Mouse (Mus musculus) neural tube, embryonic 14.5 days (tissue): ENCODE measurements around the gene Dusp1. TPM values are rescaled to one million over a fixed set of nuclear protein-coding genes. Genes with fewer than 3 reads are reported as not detected.

Source experiments
- ATAC-seq: fragments of 200-750 bp; cut with Nextera tagmentation; 2 replicates; pipeline ENCODE4 v1.8.0; 2017; ENCODE audit warnings: low read depth, mild to moderate bottlenecking, moderate TSS enrichment, moderate library complexity
- H3K27ac ChIP-seq: fragments of 300-500 bp; sonication (generic); 2 replicates; pipeline ENCODE4 v1.5.1; 2014; ENCODE audit warnings: low read depth, mild to moderate bottlenecking, control low read depth, low read length, moderate library complexity, mixed read lengths
- H3K27me3 ChIP-seq: fragments of 300-500 bp; sonication (generic); 2 replicates; pipeline ENCODE4 v1.6.1; 2014; ENCODE audit warnings: low read length; ENCODE audit not compliant: control insufficient read depth, insufficient read depth
- H3K36me3 ChIP-seq: fragments of 300-500 bp; sonication (generic); 2 replicates; pipeline ENCODE4 v1.6.1; 2014; ENCODE audit warnings: low read length, mixed read lengths; ENCODE audit not compliant: control insufficient read depth, insufficient read depth
- H3K4me1 ChIP-seq: fragments of 300-500 bp; sonication (generic); 2 replicates; pipeline ENCODE4 v1.6.1; 2014; ENCODE audit warnings: low read length; ENCODE audit not compliant: control insufficient read depth, insufficient read depth
- H3K4me2 ChIP-seq: fragments of 300-500 bp; sonication (generic); 2 replicates; pipeline ENCODE4 v1.6.1; 2014; ENCODE audit warnings: mild to moderate bottlenecking, low read depth, low read length, control low read depth
- H3K4me3 ChIP-seq: fragments of 300-500 bp; sonication (generic); 2 replicates; pipeline ENCODE4 v1.5.1; 2014; ENCODE audit warnings: low read depth, low read length, control low read depth, mixed read lengths
- H3K9ac ChIP-seq: fragments of 300-500 bp; sonication (generic); replicated peaks from 2 replicates; pipeline ENCODE4 v1.6.1; 2014; ENCODE audit warnings: low read depth, mild to moderate bottlenecking, control low read depth, low read length, mixed read lengths
- H3K9me3 ChIP-seq: fragments of 300-500 bp; sonication (generic); 2 replicates; pipeline ENCODE4 v1.6.1; 2016; ENCODE audit warnings: low read length; ENCODE audit not compliant: control insufficient read depth
- WGBS: fragments of 180-500 bp; shearing (Covaris S2); extraction: QIAGEN DNeasy Blood & Tissue Kit; methylation state at CpG from one replicate; pipeline ENCODE4 v1.1.7; 2014; 5-methylcytosine and 5-hydroxymethylcytosine counted together
- polyA plus RNA-seq: library from polyadenylated mRNA; unstranded; fragments of >200 nt; fragmentation: Nextera tagmentation; extraction: Ambion mirVana; gene quantifications from 2 replicates; pipeline ENCODE4 v1.2.1, GENCODE M21; 2014

The Dusp1 gene
- polyA plus RNA-seq, 1 experiment from 2014 or later, result 27.2 TPM

DNA sequence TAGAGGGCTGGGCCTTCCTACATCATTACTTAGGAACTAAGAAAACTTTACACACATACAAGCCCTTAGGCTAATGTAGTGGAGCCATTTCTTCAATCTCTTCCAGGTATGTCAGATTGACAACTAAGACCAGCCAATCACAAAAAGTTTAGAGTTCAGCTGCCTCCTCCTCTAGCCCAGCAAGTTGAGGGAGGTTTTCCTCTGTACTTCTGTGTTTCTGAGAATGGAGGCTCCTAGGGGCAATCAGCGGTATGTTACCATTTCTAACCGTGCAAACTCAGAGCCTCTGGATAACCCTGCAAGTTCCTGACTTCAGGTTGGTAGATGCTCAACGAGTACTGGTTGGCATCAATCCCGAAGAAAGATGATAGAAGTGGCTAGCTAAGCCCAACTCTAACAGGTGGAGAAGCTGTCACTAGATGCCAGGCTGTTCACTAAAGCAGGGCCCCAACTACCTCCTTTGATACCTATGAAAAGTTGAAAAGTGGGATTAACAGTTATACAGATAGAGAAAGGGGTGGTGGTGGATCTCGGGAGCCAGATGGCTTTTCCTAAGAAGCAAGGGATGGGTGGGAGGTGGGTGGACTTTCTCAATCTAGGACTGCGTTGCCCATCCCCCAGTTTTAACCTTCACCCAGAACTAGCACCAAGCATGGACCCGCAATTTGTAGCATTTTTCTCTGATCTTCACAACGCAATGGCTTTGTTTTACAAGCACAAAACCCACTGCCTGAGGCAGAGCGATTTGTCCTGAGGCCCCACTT, 1.2 kb downstream of the Dusp1 start:
- Histone ChIP-seq H3K4me2 (peak overlapping the region; percentile 96), H3K9ac (peak overlapping the region; percentile 87), H3K36me3 (no peaks in the 10 kb centered on the region; the same call in 1 of the 2 replicates), H3K4me3 (peak overlapping the region; percentile 81), H3K9me3 (no peaks in the 10 kb centered on the region), H3K27ac (peak overlapping the region; percentile 81), H3K27me3 (no peaks in the 10 kb centered on the region), H3K4me1 (peaks cover 15% of the 10 kb centered on the region)
- WGBS, result 34% methylated on average over 9 of the region's 9 CpGs
- ATAC-seq, result peak; percentile 21; the same call in 1 of the 2 replicates

GRCm38 (mm10) chr17:26553033-26553432, 8.9 kb downstream of the Dusp1 start:
- H3K27me3 ChIP-seq, result no peaks in the 10 kb centered on the region
- no peaks in the 10 kb centered on the region for H3K36me3 ChIP-seq
- H3K27ac ChIP-seq, result no peak overlapping the region
- no peak for ATAC-seq
- no peak overlapping the region for H3K4me3 ChIP-seq
- H3K4me2 ChIP-seq, result no peak overlapping the region
- no peaks in the 10 kb centered on the region for H3K9me3 ChIP-seq
- no peak overlapping the region for H3K9ac ChIP-seq
- WGBS, result 76% methylated on average over 3 of the region's 3 CpGs
- no peaks in the 10 kb centered on the region for H3K4me1 ChIP-seq

- Histone ChIP-seq H3K4me1 (no peaks in the 10 kb centered on the region), H3K4me3 (no peak overlapping the region), H3K27ac (no peak overlapping the region), H3K36me3 (no peaks in the 10 kb centered on the region), H3K9ac (no peak overlapping the region), H3K27me3 (no peaks in the 10 kb centered on the region), H3K4me2 (no peak overlapping the region), H3K9me3 (no peaks in the 10 kb centered on the region)
- 89% methylated on average over 6 of the region's 6 CpGs for WGBS
- ATAC-seq, result no peak
Observed at GRCm38 (mm10) chr17:26551104-26551503, 10.8 kb downstream of the Dusp1 start.

DNA sequence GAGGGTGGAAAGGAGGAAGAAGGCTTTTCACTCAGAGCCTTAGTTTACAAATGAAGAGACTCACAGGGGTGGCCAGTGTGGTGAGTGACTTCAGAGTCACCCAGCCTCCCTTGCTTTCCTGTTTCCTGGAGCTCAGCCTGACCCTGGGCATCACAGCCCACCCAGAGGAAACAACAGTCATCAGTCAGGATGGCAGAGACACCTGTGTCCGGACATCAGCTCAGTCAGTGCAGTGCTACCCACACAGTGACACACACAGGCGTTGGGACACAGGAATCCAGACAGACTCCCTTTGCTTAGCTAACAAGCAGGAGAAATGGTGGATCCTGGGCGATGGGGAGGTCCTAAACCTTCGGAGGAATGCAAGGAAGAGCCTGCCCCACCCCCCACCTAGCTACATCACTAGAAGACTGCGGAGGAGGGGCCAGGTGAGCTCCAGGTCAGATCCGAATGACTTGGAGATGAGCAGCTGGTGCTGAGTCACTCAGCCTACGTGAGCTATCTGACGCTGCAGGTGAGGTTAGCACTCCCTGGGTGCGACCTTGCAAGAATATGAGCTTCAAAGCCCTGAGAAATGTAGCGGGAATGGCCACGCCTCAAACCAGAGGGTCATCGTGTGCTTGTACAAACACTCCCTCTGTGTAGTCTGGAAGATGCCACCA, 12.6 kb downstream of the Dusp1 start:
- no peaks in the 10 kb centered on the region for H3K4me1 ChIP-seq
- no peak for ATAC-seq
- no peak overlapping the region for H3K4me3 ChIP-seq
- no peak overlapping the region for H3K4me2 ChIP-seq
- H3K27ac ChIP-seq, result no peak overlapping the region
- H3K36me3 ChIP-seq, result no peaks in the 10 kb centered on the region
- WGBS, result 15% methylated on average over 12 of the region's 12 CpGs
- no peaks in the 10 kb centered on the region for H3K9me3 ChIP-seq
- no peak overlapping the region for H3K9ac ChIP-seq
- no peaks in the 10 kb centered on the region for H3K27me3 ChIP-seq

GRCm38 (mm10) chr17:26548566-26548965, 13.4 kb downstream of the Dusp1 start:
- Histone ChIP-seq H3K9me3 (no peaks in the 10 kb centered on the region), H3K4me1 (no peaks in the 10 kb centered on the region), H3K27me3 (no peaks in the 10 kb centered on the region), H3K4me3 (no peak overlapping the region), H3K36me3 (no peaks in the 10 kb centered on the region), H3K4me2 (no peak overlapping the region), H3K9ac (no peak overlapping the region), H3K27ac (no peak overlapping the region)
- ATAC-seq, result no peak
- WGBS, result 12% methylated on average over 5 of the region's 5 CpGs

DNA sequence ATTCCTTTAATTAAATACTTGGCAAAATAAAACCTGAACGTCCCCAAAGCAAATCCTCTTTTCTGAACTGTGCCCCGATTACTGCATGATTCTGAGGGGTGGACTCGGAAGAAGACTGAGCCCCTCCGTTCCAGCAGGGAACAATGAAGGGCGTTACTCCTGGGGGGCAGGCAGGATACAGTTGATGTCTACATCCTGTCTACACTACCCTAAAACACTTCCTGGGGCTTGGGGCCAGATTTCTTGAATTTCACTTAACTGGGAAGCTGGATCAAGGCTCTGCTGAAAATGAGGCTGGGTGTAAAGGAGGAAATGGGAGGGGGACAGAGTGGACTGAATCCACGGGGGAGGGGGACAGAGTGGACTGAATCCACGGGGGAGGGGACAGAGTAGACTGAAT, 14.2 kb downstream of the Dusp1 start:
- H3K4me3 ChIP-seq, result no peak overlapping the region
- H3K9ac ChIP-seq, result no peak overlapping the region
- H3K36me3 ChIP-seq, result no peaks in the 10 kb centered on the region
- H3K4me1 ChIP-seq, result no peaks in the 10 kb centered on the region
- H3K27me3 ChIP-seq, result no peaks in the 10 kb centered on the region
- no peaks in the 10 kb centered on the region for H3K9me3 ChIP-seq
- no peak overlapping the region; the same call in 1 of the 2 replicates for H3K4me2 ChIP-seq
- no peak overlapping the region for H3K27ac ChIP-seq
- no peak for ATAC-seq
- WGBS, result 37% methylated on average over 7 of the region's 7 CpGs

DNA sequence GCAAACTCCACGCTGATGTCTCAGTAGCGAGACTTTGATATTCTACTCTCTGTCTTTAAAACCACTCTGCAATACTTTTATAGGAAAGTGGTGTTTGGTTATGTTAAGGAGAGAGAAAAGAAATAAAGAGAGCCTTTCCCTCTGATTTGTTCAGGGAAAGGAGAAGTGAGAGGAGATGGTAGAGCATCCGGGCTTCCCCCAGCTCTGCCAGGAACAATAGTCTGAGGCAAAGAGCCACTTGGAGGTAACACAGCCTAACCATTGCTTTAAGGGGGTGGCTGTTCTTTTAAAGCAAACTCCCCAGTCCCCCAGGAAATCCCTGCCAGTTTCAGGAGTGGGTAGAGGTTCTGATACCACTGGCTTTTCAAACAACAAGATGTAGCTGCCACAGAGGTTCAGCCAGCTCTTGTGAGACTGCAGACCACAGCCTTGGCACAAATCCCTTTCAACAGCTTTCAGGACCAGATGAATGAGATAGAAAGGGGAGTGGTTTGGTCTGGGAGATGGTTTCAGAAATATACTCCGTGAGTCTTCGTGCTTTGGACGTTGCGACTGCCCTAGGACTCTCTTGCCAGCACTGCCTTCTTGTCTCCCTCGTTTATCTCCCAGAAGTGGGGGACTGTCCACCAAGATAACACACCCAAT, 17.5 kb downstream of the Dusp1 start:
- Histone ChIP-seq H3K4me1 (no peaks in the 10 kb centered on the region), H3K4me2 (no peak overlapping the region), H3K27ac (no peak overlapping the region), H3K9ac (no peak overlapping the region), H3K36me3 (no peaks in the 10 kb centered on the region), H3K9me3 (no peaks in the 10 kb centered on the region), H3K27me3 (no peaks in the 10 kb centered on the region), H3K4me3 (no peak overlapping the region)
- WGBS, result 87% methylated on average over 8 of the region's 8 CpGs
- ATAC-seq, result no peak

DNA sequence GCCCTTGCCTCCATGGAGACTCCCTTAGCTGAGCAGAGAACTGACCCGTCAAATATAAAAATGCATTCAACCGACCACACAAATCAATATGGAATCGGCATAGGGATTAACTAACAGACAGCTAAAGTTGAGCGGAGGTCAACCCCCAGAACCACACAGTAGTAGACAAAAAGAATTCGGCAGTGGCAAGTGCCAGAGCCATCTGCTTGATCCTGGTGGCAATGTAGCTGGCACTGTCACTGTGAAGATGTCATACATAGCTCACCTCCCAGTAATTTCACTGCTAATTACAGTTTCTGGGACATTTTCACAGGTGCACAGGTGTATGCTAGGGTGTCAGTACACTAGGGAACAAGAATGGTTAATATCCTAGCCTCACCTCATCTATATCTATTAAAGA, 21.8 kb downstream of the Dusp1 start:
- Histone ChIP-seq H3K27ac (no peak overlapping the region), H3K36me3 (no peaks in the 10 kb centered on the region), H3K4me2 (no peak overlapping the region), H3K27me3 (no peaks in the 10 kb centered on the region), H3K9ac (no peak overlapping the region), H3K9me3 (no peaks in the 10 kb centered on the region), H3K4me3 (no peak overlapping the region), H3K4me1 (no peaks in the 10 kb centered on the region)
- 84% methylated on average over 5 of the region's 5 CpGs for WGBS
- no peak for ATAC-seq
